Comparison of ENCODE assay signal across 24 mouse cellular contexts in the genomic region with DNA sequence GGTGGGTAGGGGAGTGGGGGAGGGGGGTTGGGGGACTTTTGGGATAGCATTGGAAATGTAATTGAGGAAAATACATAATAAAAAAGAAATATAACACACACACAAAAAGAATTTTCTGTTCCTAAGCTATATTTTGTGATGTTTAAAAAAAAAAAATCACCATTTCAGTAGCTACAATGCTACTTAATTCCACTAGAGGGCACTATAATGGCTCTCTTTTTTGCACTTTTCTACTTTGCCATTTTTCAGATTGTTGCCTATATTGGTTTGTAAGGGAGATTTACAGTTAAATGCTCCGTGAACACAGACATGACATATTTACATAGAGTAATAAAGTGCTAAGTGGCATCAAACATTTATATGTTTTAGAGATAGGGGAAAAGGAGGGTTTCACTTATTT.
DNase-seq lines count a peak whose midpoint lies in the region; ATAC-seq and TF ChIP-seq lines count a peak whose summit lies in the region.
"Had no signal": no experiment of that assay in that cellular context is flagged by ENCODE, and none has a peak within 500 bp of the region (broad histone marks: within the 10 kb centered on the region; RNA-seq: fewer than 3 reads in every experiment).

No protein-coding gene starts in this region.

- no peak overlapping the region for H3K4me2 ChIP-seq in intestine, postnatal 0 days (replicated peaks; ENCODE audit: low read depth)
- no peak overlapping the region for H3K4me2 ChIP-seq in intestine, embryonic 15.5 days (replicated peaks)
- no peak overlapping the region for H3K4me2 ChIP-seq in liver, postnatal 0 days (ENCODE audit: low read depth, low read length)
- no peak overlapping the region for H3K4me2 ChIP-seq in CH12.LX (ENCODE audit: insufficient read depth, low read depth, poor library complexity, severe bottlenecking)
- H3K4me2 ChIP-seq: embryonic facial prominence, embryonic 15.5 days; hindbrain, embryonic 15.5 days; liver, embryonic 13.5 days; midbrain, embryonic 12.5 days; neural tube, embryonic 12.5 days had no signal

- no peak for DNase-seq in liver, postnatal 0 days
- DNase-seq in liver (no peak), CH12.LX (ENCODE audit: extremely low read depth) (no peak), ES-E14 (ENCODE audit: low read depth, low spot score) (no peak)
- DNase-seq: adrenal gland, postnatal 25 days; cerebellum, adult 8-10 months; gastrocnemius, postnatal 25 days; heart, adult 18-20 months; heart, postnatal 4 days; kidney, postnatal 4 days; liver, embryonic 13.5 days; right cerebral cortex, postnatal 25 days; spleen, adult 18-20 months had no signal

- TF ChIP-seq POLR2A in CH12.LX (IDR thresholded peaks at IDR 0.05; ENCODE audit: low read depth, low read length), result no peak

- H3K27me3 ChIP-seq in intestine, postnatal 0 days (replicated peaks; ENCODE audit: control insufficient read depth, insufficient read depth, low read length), result no peaks in the 10 kb centered on the region
- no peaks in the 10 kb centered on the region for H3K27me3 ChIP-seq in intestine, embryonic 15.5 days (replicated peaks)
- H3K27me3 ChIP-seq in liver, postnatal 0 days (ENCODE audit: insufficient read depth, low read length), result no peaks in the 10 kb centered on the region
- no peaks in the 10 kb centered on the region for H3K27me3 ChIP-seq in CH12.LX (replicated peaks)
- H3K27me3 ChIP-seq: embryonic facial prominence, embryonic 15.5 days; hindbrain, embryonic 15.5 days; liver, embryonic 13.5 days; midbrain, embryonic 12.5 days; neural tube, embryonic 12.5 days had no signal

- H3K9ac ChIP-seq in intestine, postnatal 0 days (ENCODE audit: low read depth, low read length), result no peak overlapping the region
- H3K9ac ChIP-seq in intestine, embryonic 15.5 days, result no peak overlapping the region
- no peak overlapping the region for H3K9ac ChIP-seq in liver, postnatal 0 days (replicated peaks)
- H3K9ac ChIP-seq in CH12.LX (ENCODE audit: insufficient read depth, low read depth), result no peak overlapping the region
- H3K9ac ChIP-seq in ES-E14 (ENCODE audit: insufficient read depth, low read depth, low read length, poor library complexity, severe bottlenecking), result no peak overlapping the region
- H3K9ac ChIP-seq: embryonic facial prominence, embryonic 15.5 days; hindbrain, embryonic 15.5 days; liver, embryonic 13.5 days; midbrain, embryonic 12.5 days; neural tube, embryonic 12.5 days had no signal

- H3K4me1 ChIP-seq in intestine, postnatal 0 days (replicated peaks; ENCODE audit: control insufficient read depth, insufficient read depth, low read length), result no peaks in the 10 kb centered on the region
- H3K4me1 ChIP-seq in intestine, embryonic 15.5 days (replicated peaks), result no peaks in the 10 kb centered on the region
- H3K4me1 ChIP-seq in liver, postnatal 0 days (ENCODE audit: insufficient read depth), result no peaks in the 10 kb centered on the region
- no peaks in the 10 kb centered on the region for H3K4me1 ChIP-seq in CH12.LX (ENCODE audit: control insufficient read depth in 1 of 2, insufficient read depth in 2 of 2)
- no peaks in the 10 kb centered on the region for H3K4me1 ChIP-seq in ES-E14 (ENCODE audit: control insufficient read depth in 2 of 2, insufficient read depth in 2 of 2, low read length in 2 of 2, poor library complexity in 1 of 2)
- H3K4me1 ChIP-seq: embryonic facial prominence, embryonic 15.5 days; hindbrain, embryonic 15.5 days; limb, embryonic 10.5 days; liver, embryonic 13.5 days; midbrain, embryonic 12.5 days; neural tube, embryonic 12.5 days had no signal

- TF ChIP-seq CTCF in intestine, postnatal 0 days (IDR thresholded peaks at IDR 0.05; ENCODE audit: low read depth), result peak; percentile 66
- TF ChIP-seq CTCF in liver, postnatal 0 days (IDR thresholded peaks at IDR 0.05; ENCODE audit: low read depth), result peak; percentile 55
- TF ChIP-seq CTCF in CH12.LX (conservative IDR thresholded peaks at IDR 0.05 in 1 of 2, IDR thresholded peaks at IDR 0.05 in 1 of 2; ENCODE audit: low read depth in 2 of 2, low read length in 2 of 2), result peak in 1 of 2 experiments; percentile 43; a peak in 3 of 4 replicates

- no peak for ATAC-seq in intestine, postnatal 0 days
- no peak for ATAC-seq in intestine, embryonic 15.5 days
- no peak for ATAC-seq in liver, postnatal 0 days
- ATAC-seq in CD4-positive, CD25-positive, alpha-beta regulatory T cell, adult 4 months, result no peak
- ATAC-seq: forebrain, embryonic 14.5 days; intestine, embryonic 16.5 days had no signal

- WGBS in intestine, postnatal 0 days, result 33% methylated on average over 1 of the region's 1 CpGs
- WGBS in intestine, embryonic 15.5 days, result 37% methylated on average over 1 of the region's 1 CpGs
- 30% methylated on average over 1 of the region's 1 CpGs for WGBS in liver, postnatal 0 days (ENCODE audit: insufficient replicate concordance)

- dilution Hi-C loops in CH12.LX (cut with MboI; ENCODE audit: extremely low pct_ligation_motif_present, extremely low pct_unique_long_range_greater_than_20kb, low sequenced_read_pairs), result no loop called here

- no peak overlapping the region for H3K4me3 ChIP-seq in intestine, postnatal 0 days (ENCODE audit: low read depth, low read length)
- no peak overlapping the region for H3K4me3 ChIP-seq in intestine, embryonic 15.5 days (replicated peaks)
- H3K4me3 ChIP-seq in liver, postnatal 0 days (ENCODE audit: low read depth, low read length), result no peak overlapping the region
- H3K4me3 ChIP-seq in CH12.LX (replicated peaks in 1 of 3; ENCODE audit: low read depth in 2 of 3, low read length in 2 of 3, poor library complexity in 1 of 3) (no peak overlapping the region), ES-E14 (ENCODE audit: insufficient read depth in 1 of 2, low read depth in 1 of 2, low read length in 2 of 2, poor library complexity in 1 of 2, severe bottlenecking in 1 of 2) (no peak overlapping the region)
- H3K4me3 ChIP-seq: embryonic facial prominence, embryonic 15.5 days; hindbrain, embryonic 15.5 days; limb, embryonic 10.5 days; liver, embryonic 13.5 days; midbrain, embryonic 12.5 days; neural tube, embryonic 12.5 days had no signal

- peak; percentile 26 for TF ChIP-seq RAD21 in CH12.LX (IDR thresholded peaks at IDR 0.05; ENCODE audit: low read depth, low read length)

- H3K79me2 ChIP-seq in CH12.LX (replicated peaks; ENCODE audit: control insufficient read depth, extremely low read depth, insufficient read depth, poor library complexity, severe bottlenecking), result no peaks in the 10 kb centered on the region

- no peak overlapping the region for H3K27ac ChIP-seq in intestine, postnatal 0 days (ENCODE audit: low read depth, low read length)
- H3K27ac ChIP-seq in intestine, embryonic 15.5 days, result no peak overlapping the region
- H3K27ac ChIP-seq in liver, postnatal 0 days (ENCODE audit: low read depth), result no peak overlapping the region
- H3K27ac ChIP-seq in CH12.LX (ENCODE audit: insufficient read depth, low read depth) (no peak overlapping the region), ES-E14 (ENCODE audit: insufficient read depth, low read depth, low read length, poor library complexity, severe bottlenecking) (no peak overlapping the region)
- H3K27ac ChIP-seq: embryonic facial prominence, embryonic 15.5 days; hindbrain, embryonic 15.5 days; limb, embryonic 10.5 days; liver, embryonic 13.5 days; midbrain, embryonic 12.5 days; neural tube, embryonic 12.5 days had no signal

- in situ Hi-C loops in CH12.LX (cut with MboI; ENCODE audit: low pct_ligation_motif_present, low pct_unique_long_range_greater_than_20kb, low sequenced_read_pairs), result loop anchor here (25.0 kb wide), 2 partner anchors 1370 to 1795 kb away; no protein-coding TSS in a partner anchor
- in situ Hi-C loops in ES-E14 (cut with MboI; ENCODE audit: low sequenced_read_pairs in 2 of 2, unreplicated experiment in 2 of 2), result no loop called here

- no peaks in the 10 kb centered on the region for H3K9me3 ChIP-seq in intestine, postnatal 0 days (ENCODE audit: control insufficient read depth)
- no peaks in the 10 kb centered on the region for H3K9me3 ChIP-seq in intestine, embryonic 15.5 days
- H3K9me3 ChIP-seq in liver, postnatal 0 days (ENCODE audit: low read length), result no peaks in the 10 kb centered on the region
- H3K9me3 ChIP-seq in CH12.LX (replicated peaks; ENCODE audit: low read length) (peaks cover 18% of the 10 kb centered on the region), ES-E14 (ENCODE audit: control insufficient read depth, insufficient read depth, low read depth, low read length) (no peaks in the 10 kb centered on the region)
- H3K9me3 ChIP-seq: embryonic facial prominence, embryonic 15.5 days; hindbrain, embryonic 15.5 days; limb, embryonic 10.5 days; liver, embryonic 13.5 days; midbrain, embryonic 12.5 days; neural tube, embryonic 12.5 days had no signal

- H3K36me3 ChIP-seq in intestine, postnatal 0 days (ENCODE audit: control insufficient read depth, insufficient read depth), result no peaks in the 10 kb centered on the region
- H3K36me3 ChIP-seq in intestine, embryonic 15.5 days, result no peaks in the 10 kb centered on the region
- H3K36me3 ChIP-seq in liver, postnatal 0 days (replicated peaks; ENCODE audit: insufficient read depth, low read length), result no peaks in the 10 kb centered on the region
- H3K36me3 ChIP-seq in CH12.LX (replicated peaks in 1 of 2; ENCODE audit: control insufficient read depth in 1 of 2, insufficient read depth in 1 of 2, low read length in 1 of 2) (no peaks in the 10 kb centered on the region), ES-E14 (ENCODE audit: control insufficient read depth, insufficient read depth, low read length, poor library complexity, severe bottlenecking) (no peaks in the 10 kb centered on the region)
- H3K36me3 ChIP-seq: embryonic facial prominence, embryonic 15.5 days; G1E; hindbrain, embryonic 15.5 days; limb, embryonic 10.5 days; liver, embryonic 13.5 days; midbrain, embryonic 12.5 days; neural tube, embryonic 12.5 days had no signal

- no peak for TF ChIP-seq EP300 in liver, postnatal 0 days (IDR thresholded peaks at IDR 0.05; ENCODE audit: low read depth)
- TF ChIP-seq EP300 in CH12.LX (IDR thresholded peaks at IDR 0.05; ENCODE audit: low read length), result no peak

TF ChIP-seq in CH12.LX, 34 proteins besides CTCF, POLR2A, EP300 and RAD21:
- TF ChIP-seq ZMIZ1 (IDR thresholded peaks at IDR 0.05; ENCODE audit: low read depth, low read length) (no peak), ZNF384 (IDR thresholded peaks at IDR 0.05; ENCODE audit: low read depth, low read length) (peak; percentile 74)

TF ChIP-seq in ES-E14, 5 proteins besides CTCF, POLR2A, EP300 and RAD21:
- TF ChIP-seq ZNF384 (IDR thresholded peaks at IDR 0.05; ENCODE audit: low read depth, low read length) (0 out of 2 replicates have a peak, but pooled peaks have one; percentile 67), HCFC1 (IDR thresholded peaks at IDR 0.05; ENCODE audit: borderline replicate concordance, insufficient read depth, low read length) (no peak)
